ENCODE assay signal across 9 mouse cellular contexts in the genomic region with DNA sequence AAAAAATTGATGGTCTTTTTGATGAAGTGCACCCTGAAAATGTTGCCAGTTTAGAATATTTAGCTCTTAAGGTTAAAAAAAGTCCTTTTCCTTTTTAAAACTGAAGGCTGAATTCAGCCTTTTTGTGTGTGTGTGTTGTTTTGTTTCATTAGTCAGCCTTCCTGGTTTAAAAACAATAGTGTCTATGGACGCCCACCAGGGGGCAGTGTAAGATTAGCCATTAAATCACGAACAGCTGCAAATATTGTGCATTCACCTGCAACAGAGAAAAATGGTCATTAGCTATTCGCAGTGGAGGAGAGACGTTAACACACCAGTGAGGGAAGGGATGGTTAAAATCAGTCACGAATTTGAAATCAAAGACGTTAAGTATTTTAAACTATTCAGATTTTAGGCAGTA. TPM values are rescaled to one million over a fixed set of nuclear protein-coding genes. Genes with fewer than 3 reads are reported as not detected.
A peak's percentile ranks its signal among the peaks of the same experiment; 100 is the strongest.
DNase-seq lines count a peak whose midpoint lies in the region; ATAC-seq and TF ChIP-seq lines count a peak whose summit lies in the region.
"Had no signal": no experiment of that assay in that cellular context is flagged by ENCODE, and none has a peak within 500 bp of the region (broad histone marks: within the 10 kb centered on the region; RNA-seq: fewer than 3 reads in every experiment).

No protein-coding gene starts in this region.

- no peak overlapping the region for H3K4me2 ChIP-seq in hindbrain, embryonic 12.5 days (replicated peaks)
- H3K4me2 ChIP-seq: liver, embryonic 15.5 days had no signal

- TF ChIP-seq CTCF in MEL (IDR thresholded peaks at IDR 0.05 in 2 of 3, conservative IDR thresholded peaks at IDR 0.05 in 1 of 3; ENCODE audit: control insufficient read depth in 1 of 3, insufficient read depth in 1 of 3, low read depth in 2 of 3, low read length in 3 of 3, poor library complexity in 1 of 3, severe bottlenecking in 1 of 3) = peak; percentile 51 to 92 (median 73)
- TF ChIP-seq CTCF in cerebellum, adult 2 months (IDR thresholded peaks at IDR 0.05; ENCODE audit: borderline replicate concordance, insufficient read depth, low read depth, low read length) = peak; percentile 39; the same call in 1 of the 2 replicates

- no peak for TF ChIP-seq POLR2A in MEL (IDR thresholded peaks at IDR 0.05; ENCODE audit: control insufficient read depth in 1 of 2, insufficient read depth in 1 of 2, low read depth in 1 of 2, low read length in 2 of 2, poor library complexity in 1 of 2)
- no peak for TF ChIP-seq POLR2A in cerebellum, adult 2 months (IDR thresholded peaks at IDR 0.05; ENCODE audit: borderline replicate concordance, insufficient read depth, low read length)

- peaks cover 20% of the 10 kb centered on the region for H3K36me3 ChIP-seq in hindbrain, embryonic 10.5 days
- no peaks in the 10 kb centered on the region for H3K36me3 ChIP-seq in hindbrain, embryonic 12.5 days
- peaks cover 13 to 24% of the 10 kb centered on the region in 2 experiments for H3K36me3 ChIP-seq in MEL (ENCODE audit: control insufficient read depth in 1 of 2, insufficient read depth in 2 of 2, low read length in 2 of 2)

- H3K9me3 ChIP-seq in hindbrain, embryonic 10.5 days = no peaks in the 10 kb centered on the region
- no peaks in the 10 kb centered on the region for H3K9me3 ChIP-seq in hindbrain, embryonic 12.5 days (replicated peaks)
- H3K9me3 ChIP-seq in MEL (replicated peaks; ENCODE audit: insufficient read depth, low read length) = no peaks in the 10 kb centered on the region
- H3K9me3 ChIP-seq: liver, embryonic 15.5 days had no signal

- no peak overlapping the region for H3K4me3 ChIP-seq in hindbrain, embryonic 10.5 days
- H3K4me3 ChIP-seq in hindbrain, embryonic 12.5 days = no peak overlapping the region
- no peak overlapping the region for H3K4me3 ChIP-seq in MEL (ENCODE audit: control insufficient read depth in 1 of 2, insufficient read depth in 1 of 2, low read depth in 2 of 2, low read length in 2 of 2)
- no peak overlapping the region for H3K4me3 ChIP-seq in cerebellum, adult 2 months (replicated peaks; ENCODE audit: insufficient read depth, low read depth, low read length)
- H3K4me3 ChIP-seq: liver, embryonic 15.5 days had no signal

- peaks cover 9% of the 10 kb centered on the region for H3K27me3 ChIP-seq in hindbrain, embryonic 10.5 days (ENCODE audit: insufficient read depth, poor library complexity, severe bottlenecking)
- peaks cover 9% of the 10 kb centered on the region; the same call in 1 of the 2 replicates for H3K27me3 ChIP-seq in hindbrain, embryonic 12.5 days
- H3K27me3 ChIP-seq in MEL (ENCODE audit: control insufficient read depth in 1 of 2, insufficient read depth in 2 of 2, low read length in 2 of 2) = no peaks in the 10 kb centered on the region
- no peaks in the 10 kb centered on the region for H3K27me3 ChIP-seq in cerebellum, adult 2 months (ENCODE audit: control insufficient read depth, insufficient read depth, low read length)
- H3K27me3 ChIP-seq: liver, embryonic 15.5 days had no signal

- no peak overlapping the region for H3K9ac ChIP-seq in hindbrain, embryonic 12.5 days
- H3K9ac ChIP-seq in MEL (ENCODE audit: control insufficient read depth, low read depth, low read length, poor library complexity, severe bottlenecking) = no peak overlapping the region
- H3K9ac ChIP-seq: liver, embryonic 15.5 days had no signal

- no peak; a peak in 1 of 4 replicates for TF ChIP-seq EP300 in MEL (IDR thresholded peaks at IDR 0.05; ENCODE audit: low read depth in 1 of 2, low read length in 2 of 2)

- no peak for ATAC-seq in hindbrain, embryonic 12.5 days (ENCODE audit: low FRiP score)

- H3K27ac ChIP-seq in hindbrain, embryonic 10.5 days = no peak overlapping the region
- H3K27ac ChIP-seq in hindbrain, embryonic 12.5 days = no peak overlapping the region
- H3K27ac ChIP-seq in MEL (ENCODE audit: control insufficient read depth, low read depth, low read length) = no peak overlapping the region
- H3K27ac ChIP-seq in cerebellum, adult 2 months (ENCODE audit: insufficient read depth, low read length) = no peak overlapping the region
- H3K27ac ChIP-seq: liver, embryonic 15.5 days had no signal

- WGBS in hindbrain, embryonic 10.5 days = 39% methylated on average over 6 of the region's 6 CpGs
- WGBS in hindbrain, embryonic 12.5 days = 37% methylated on average over 6 of the region's 6 CpGs
- WGBS in cerebellum, adult 2 months = 20% methylated on average over 6 of the region's 6 CpGs

- H3K4me1 ChIP-seq in hindbrain, embryonic 10.5 days (replicated peaks) = peaks cover 6% of the 10 kb centered on the region; the same call in 1 of the 2 replicates
- 0 out of 2 replicates have a peak, but pooled peaks cover 3% of the 10 kb centered on the region for H3K4me1 ChIP-seq in hindbrain, embryonic 12.5 days
- peaks cover 0 to 4% of the 10 kb centered on the region in 2 experiments; a peak in 1 of 4 replicates for H3K4me1 ChIP-seq in MEL (ENCODE audit: control insufficient read depth in 1 of 2, insufficient read depth in 2 of 2, low read length in 2 of 2)
- no peaks in the 10 kb centered on the region for H3K4me1 ChIP-seq in cerebellum, adult 2 months (ENCODE audit: control insufficient read depth, insufficient read depth, low read length)

- peaks cover 3% of the 10 kb centered on the region; the same call in 1 of the 2 replicates for H3K79me2 ChIP-seq in MEL (ENCODE audit: control insufficient read depth, insufficient read depth, low read length, poor library complexity)

- TF ChIP-seq RAD21 in MEL (IDR thresholded peaks at IDR 0.05; ENCODE audit: low read depth, low read length) = peak; percentile 88

- peak; percentile 42 for DNase-seq in hindbrain, embryonic 10.5 days (ENCODE audit: low spot score)
- peak; percentile 80 for DNase-seq in MEL (ENCODE audit: low read depth, low spot score)
- DNase-seq in cerebellum, adult 2 months = peak; percentile 68 to 73
- peak; percentile 18 for DNase-seq in gastrocnemius, postnatal 25 days
- peak; percentile 51 to 64 for DNase-seq in left cerebral cortex, postnatal 14 days (ENCODE audit: low spot score in 2 of 2)
- peak; percentile 10 for DNase-seq in ovary, adult 18-20 months (ENCODE audit: low spot score)
- DNase-seq in thymus, postnatal 14 days = peak; percentile 69

- intact Hi-C loops in left cerebral cortex, postnatal 14 days (cut with DNase I) = loop anchor here (5.0 kb wide), 1 partner anchor 175 kb away; no protein-coding TSS in a partner anchor

TF ChIP-seq in MEL, 35 proteins besides CTCF, POLR2A, EP300 and RAD21:
- no peak for TF ChIP-seq TAL1 (IDR thresholded peaks at IDR 0.05; ENCODE audit: low read length)
- TF ChIP-seq MYC (IDR thresholded peaks at IDR 0.05; ENCODE audit: low read depth, low read length) = peak; percentile 42; the same call in 1 of the 2 replicates
- 0 out of 2 replicates have a peak, but pooled peaks have one; percentile 36 for TF ChIP-seq MAFK (IDR thresholded peaks at IDR 0.05; ENCODE audit: borderline replicate concordance, low read depth, low read length)
- 0 out of 2 replicates have a peak, but pooled peaks have one; percentile 15 for TF ChIP-seq RCOR1 (IDR thresholded peaks at IDR 0.05; ENCODE audit: low read depth, low read length)
- TF ChIP-seq ETS1 (IDR thresholded peaks at IDR 0.05; ENCODE audit: low read depth, low read length) = 0 out of 2 replicates have a peak, but pooled peaks have one; percentile 17
- TF ChIP-seq ZKSCAN1 (IDR thresholded peaks at IDR 0.05; ENCODE audit: low read depth, low read length) = 0 out of 2 replicates have a peak, but pooled peaks have one; percentile 52
- TF ChIP-seq ELF1 (IDR thresholded peaks at IDR 0.05; ENCODE audit: low read depth, low read length) = peak; percentile 53; the same call in 1 of the 2 replicates
- no peak for TF ChIP-seq POLR2AphosphoS5 (IDR thresholded peaks at IDR 0.05; ENCODE audit: borderline replicate concordance, low read depth, low read length)
- peak; percentile 79 for TF ChIP-seq SIN3A (IDR thresholded peaks at IDR 0.05; ENCODE audit: low read length)
- TF ChIP-seq GATA1 (IDR thresholded peaks at IDR 0.05; ENCODE audit: low read depth, low read length) = no peak
- 0 out of 2 replicates have a peak, but pooled peaks have one; percentile 42 for TF ChIP-seq MXI1 (IDR thresholded peaks at IDR 0.05; ENCODE audit: low read depth, low read length)
- TF ChIP-seq ZNF384 (IDR thresholded peaks at IDR 0.05; ENCODE audit: low read depth, low read length) = peak; percentile 44; the same call in 1 of the 2 replicates
- 0 out of 2 replicates have a peak, but pooled peaks have one; percentile 20 for TF ChIP-seq BHLHE40 (IDR thresholded peaks at IDR 0.05; ENCODE audit: borderline replicate concordance, low read depth, low read length)
- no peak for TF ChIP-seq USF1 (IDR thresholded peaks at IDR 0.05; ENCODE audit: low read depth, low read length)
- peak; percentile 92 for TF ChIP-seq SMC3 (IDR thresholded peaks at IDR 0.05; ENCODE audit: low read depth, low read length)
- TF ChIP-seq JUND (IDR thresholded peaks at IDR 0.05; ENCODE audit: low read depth, low read length) = 0 out of 2 replicates have a peak, but pooled peaks have one; percentile 39
- no peak for TF ChIP-seq TBP (IDR thresholded peaks at IDR 0.05; ENCODE audit: low read depth, low read length)
- TF ChIP-seq ZC3H11A (IDR thresholded peaks at IDR 0.05; ENCODE audit: low read depth, low read length) = peak; percentile 90
- TF ChIP-seq MAZ (IDR thresholded peaks at IDR 0.05; ENCODE audit: low read depth, low read length) = no peak
- 0 out of 2 replicates have a peak, but pooled peaks have one; percentile 28 for TF ChIP-seq HCFC1 (IDR thresholded peaks at IDR 0.05; ENCODE audit: low read depth, low read length)
- TF ChIP-seq MEF2A (IDR thresholded peaks at IDR 0.05; ENCODE audit: extremely low read depth, insufficient replicate concordance, low read depth, low read length, poor library complexity, severe bottlenecking) = no peak

RNA-seq across cellular contexts. Expression of a gene that starts 3.9 kb away (rescaled TPM):
- polyA plus RNA-seq in hindbrain, embryonic 10.5 days (2016; fragmentation: Nextera tagmentation; extraction: Ambion mirVana) = 29.4 and 32.0 TPM in 2 replicates
- polyA plus RNA-seq in hindbrain, embryonic 12.5 days (2016; fragmentation: Nextera tagmentation; extraction: Ambion mirVana) = 34.9 and 36.3 TPM in 2 replicates
- total RNA-seq in MEL (2012; rRNA removed) = 31.4 and 32.7 TPM in 2 replicates
- 100 to 1,000 TPM in 1 of 2 experiments, 10 to 100 TPM in 1; 32.3 to 216 TPM for polyA plus RNA-seq in MEL (2012; ENCODE audit: insufficient read depth in 1 of 2, insufficient read length in 2 of 2, low read depth in 1 of 2, low replicate concordance in 2 of 2, missing spikeins in 1 of 2)
- 23.0 and 23.4 TPM in 2 replicates for polyA plus RNA-seq in cerebellum, adult 2 months (2012; rRNA removed)
- 1 to 10 TPM; 4.6 to 7.3 TPM for total RNA-seq in gastrocnemius, postnatal 25 days (2021)
- total RNA-seq in left cerebral cortex, postnatal 14 days (2021) = 10 to 100 TPM; 11.2 to 15.1 TPM

Comparison
In these comparisons a context has a peak if more than half of its experiments do, and no peak if none do; other contexts are left out.
1. DNase-seq: peak in every context shown above with its lines; median percentile 80 in MEL; 70 in cerebellum, adult 2 months; 69 in thymus, postnatal 14 days; 58 in left cerebral cortex, postnatal 14 days; 42 in hindbrain, embryonic 10.5 days; 18 in gastrocnemius, postnatal 25 days; 10 in ovary, adult 18-20 months.